Comparison of ENCODE assay signal across 11 mouse cellular contexts in genomic region chr1:64097640-64098287, GRCm38 (mm10). TPM values are rescaled to one million over a fixed set of nuclear protein-coding genes. Genes with fewer than 3 reads are reported as not detected.
A peak's percentile ranks its signal among the peaks of the same experiment; 100 is the strongest.
DNase-seq lines count a peak whose midpoint lies in the region; ATAC-seq and TF ChIP-seq lines count a peak whose summit lies in the region.
"Had no signal": no experiment of that assay in that cellular context is flagged by ENCODE, and none has a peak within 500 bp of the region (broad histone marks: within the 10 kb centered on the region; RNA-seq: fewer than 3 reads in every experiment).

No protein-coding gene starts in this region.

- H3K79me2 ChIP-seq in heart, adult 2 months (replicated peaks; ENCODE audit: control insufficient read depth, insufficient read depth, low read length), result peaks cover 12% of the 10 kb centered on the region

- intact Hi-C loops in heart, adult 2 months (cut with DNase I), result loop anchor here (1.0 kb wide), 1 partner anchor 20 kb away; no protein-coding TSS in a partner anchor
- intact Hi-C loops in heart, postnatal 14 days (cut with DNase I), result no loop called here

- no peak for ATAC-seq in heart, embryonic 12.5 days (ENCODE audit: insufficient number of reproducible peaks, low FRiP score)
- peak; percentile 93 for ATAC-seq in kidney, embryonic 15.5 days (replicated peaks; ENCODE audit: low FRiP score)
- ATAC-seq in midbrain, embryonic 13.5 days, result no peak; the same call in 1 of the 2 replicates

- no peaks in the 10 kb centered on the region for H3K9me3 ChIP-seq in heart, embryonic 12.5 days (replicated peaks)
- no peaks in the 10 kb centered on the region for H3K9me3 ChIP-seq in kidney, embryonic 15.5 days (replicated peaks)
- H3K9me3 ChIP-seq in midbrain, embryonic 13.5 days, result no peaks in the 10 kb centered on the region
- H3K9me3 ChIP-seq: G1E had no signal

- no peak for TF ChIP-seq CTCF in heart, adult 2 months (IDR thresholded peaks at IDR 0.05)

- 0 out of 2 replicates have a peak overlapping the region, but pooled peaks have one; percentile 11 for H3K4me2 ChIP-seq in heart, embryonic 12.5 days
- no peak overlapping the region for H3K4me2 ChIP-seq in kidney, embryonic 15.5 days
- 0 out of 2 replicates have a peak overlapping the region, but pooled peaks have one; percentile 4 for H3K4me2 ChIP-seq in midbrain, embryonic 13.5 days (replicated peaks)

- H3K9ac ChIP-seq in heart, adult 2 months (ENCODE audit: low read depth, low read length), result peak overlapping the region; percentile 16; the same call in 1 of the 2 replicates
- no peak overlapping the region for H3K9ac ChIP-seq in heart, embryonic 12.5 days
- no peak overlapping the region for H3K9ac ChIP-seq in kidney, embryonic 15.5 days
- H3K9ac ChIP-seq in midbrain, embryonic 13.5 days (replicated peaks), result no peak overlapping the region

- peaks cover 38% of the 10 kb centered on the region for H3K4me1 ChIP-seq in heart, adult 2 months (ENCODE audit: control insufficient read depth, insufficient read depth, low read length)
- H3K4me1 ChIP-seq in heart, embryonic 12.5 days (replicated peaks), result peaks cover 38% of the 10 kb centered on the region
- H3K4me1 ChIP-seq in kidney, embryonic 15.5 days, result peaks cover 30% of the 10 kb centered on the region
- H3K4me1 ChIP-seq in midbrain, embryonic 13.5 days (replicated peaks), result peaks cover 42% of the 10 kb centered on the region

- H3K4me3 ChIP-seq in heart, adult 2 months, result peak overlapping the region; percentile 3; the same call in 1 of the 2 replicates
- H3K4me3 ChIP-seq in heart, embryonic 12.5 days, result no peak overlapping the region
- H3K4me3 ChIP-seq in kidney, embryonic 15.5 days (replicated peaks), result no peak overlapping the region
- no peak overlapping the region for H3K4me3 ChIP-seq in midbrain, embryonic 13.5 days (replicated peaks)

- no peaks in the 10 kb centered on the region for H3K27me3 ChIP-seq in heart, adult 2 months (ENCODE audit: control insufficient read depth, insufficient read depth, low read length)
- H3K27me3 ChIP-seq in heart, embryonic 12.5 days (replicated peaks), result no peaks in the 10 kb centered on the region
- no peaks in the 10 kb centered on the region for H3K27me3 ChIP-seq in kidney, embryonic 15.5 days
- H3K27me3 ChIP-seq in midbrain, embryonic 13.5 days, result no peaks in the 10 kb centered on the region

- H3K27ac ChIP-seq in heart, adult 2 months, result peak overlapping the region; percentile 92
- H3K27ac ChIP-seq in heart, embryonic 12.5 days (ENCODE audit: poor library complexity, severe bottlenecking), result peak overlapping the region; percentile 6; the same call in 1 of the 2 replicates
- peak overlapping the region; percentile 45 for H3K27ac ChIP-seq in kidney, embryonic 15.5 days
- H3K27ac ChIP-seq in midbrain, embryonic 13.5 days, result no peak overlapping the region

- 0 out of 2 replicates have a peak, but pooled peaks have one; percentile 51 for TF ChIP-seq EP300 in heart, adult 2 months (IDR thresholded peaks at IDR 0.05; ENCODE audit: insufficient read depth, low read depth, low read length)

- 49% methylated on average over 6 of the region's 6 CpGs for WGBS in heart, adult 2 months
- 61% methylated on average over 6 of the region's 6 CpGs for WGBS in heart, embryonic 12.5 days
- 47% methylated on average over 6 of the region's 6 CpGs for WGBS in kidney, embryonic 15.5 days
- 68% methylated on average over 6 of the region's 6 CpGs for WGBS in midbrain, embryonic 13.5 days

- H3K36me3 ChIP-seq in heart, adult 2 months (ENCODE audit: control insufficient read depth, insufficient read depth, low read length), result peaks cover 68% of the 10 kb centered on the region
- H3K36me3 ChIP-seq in heart, embryonic 12.5 days, result no peaks in the 10 kb centered on the region; the same call in 1 of the 2 replicates
- H3K36me3 ChIP-seq in kidney, embryonic 15.5 days, result no peaks in the 10 kb centered on the region
- no peaks in the 10 kb centered on the region for H3K36me3 ChIP-seq in midbrain, embryonic 13.5 days
- H3K36me3 ChIP-seq: G1E had no signal

- TF ChIP-seq POLR2A in heart, adult 2 months (IDR thresholded peaks at IDR 0.05; ENCODE audit: insufficient read depth, low read depth, low read length), result peak; percentile 62

- DNase-seq in heart, adult 2 months, result peak; percentile 57 to 64
- DNase-seq in heart, postnatal 14 days, result no peak
- no peak for DNase-seq in adipocyte (ENCODE audit: low spot score)
- no peak for DNase-seq in layer of hippocampus, adult 9-11 months
- no peak for DNase-seq in frontal cortex, postnatal 36 days (ENCODE audit: low spot score in 2 of 2)
- DNase-seq: cerebellum, adult 8-10 months; right cerebral cortex, postnatal 25 days had no signal

RNA-seq across cellular contexts. Expression of gene Klf7, which starts 24.3 kb away (rescaled TPM):
- 10 to 100 TPM; 18.4 to 18.9 TPM for total RNA-seq in heart, adult 2 months (2021)
- 10.3 and 15.7 TPM in 2 replicates for polyA plus RNA-seq in heart, adult 2 months (2012; rRNA removed)
- total RNA-seq in heart, postnatal 14 days (2021), result 10 to 100 TPM; 22.1 to 22.6 TPM
- polyA plus RNA-seq in heart, embryonic 12.5 days (2016; fragmentation: Nextera tagmentation; extraction: Ambion mirVana), result 13.5 and 15.0 TPM in 2 replicates
- polyA plus RNA-seq in kidney, embryonic 15.5 days (2015; fragmentation: Nextera tagmentation; extraction: Ambion mirVana), result 23.3 and 23.9 TPM in 2 replicates
- 84.5 and 92.2 TPM in 2 replicates for polyA plus RNA-seq in midbrain, embryonic 13.5 days (2015; fragmentation: Nextera tagmentation; extraction: Ambion mirVana)
- polyA plus RNA-seq: G1E had no signal

Comparison
In these comparisons a context has a peak if more than half of its experiments do, and no peak if none do; other contexts are left out.
1. DNase-seq: peak in heart, adult 2 months (2 of 2); none in heart, postnatal 14 days (0 of 2), adipocyte (single experiment), layer of hippocampus, adult 9-11 months (single experiment) and frontal cortex, postnatal 36 days (0 of 2).